Mouse (Mus musculus): ENCODE results near the gene D10Wsu102e.
"Not testable (repeated sequence)": the region's sequence is repeated elsewhere in the genome, so short reads cannot be mapped to it uniquely, and the experiment has no call there.

DNA sequence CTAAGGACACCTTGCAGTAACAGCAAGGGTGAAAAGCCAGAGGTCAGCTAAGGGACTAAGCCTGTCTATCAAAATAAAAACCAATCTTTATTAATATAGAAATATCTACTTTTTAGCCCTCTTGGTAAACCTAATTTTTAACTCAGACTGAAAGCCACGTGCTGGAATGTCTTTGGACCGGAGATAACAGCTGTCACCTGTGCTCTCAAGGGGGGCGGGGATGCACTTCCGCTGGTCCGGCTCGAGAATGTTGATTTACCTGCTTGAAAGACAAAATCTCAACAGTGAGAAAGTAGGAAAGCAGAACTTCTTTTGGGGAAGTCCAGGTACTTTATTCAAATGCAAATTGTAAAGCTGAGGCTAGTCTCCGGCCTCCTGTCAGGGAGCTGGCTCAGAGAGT, 40.9 kb downstream of the D10Wsu102e start:
- not testable (repeated sequence) for TF ChIP-seq CTCF, POLR2A (IDR thresholded peaks at IDR 0.05; ENCODE audit: insufficient read depth, low read depth, low read length)

All from olfactory bulb, adult 2 months (tissue).